20 mouse cellular contexts compared by ENCODE assay signal in genomic region chr3:97802297-97802696, GRCm38 (mm10).
DNase-seq lines count a peak whose midpoint lies in the region; ATAC-seq and TF ChIP-seq lines count a peak whose summit lies in the region.
"Had no signal": no experiment of that assay in that cellular context is flagged by ENCODE, and none has a peak within 500 bp of the region (broad histone marks: within the 10 kb centered on the region; RNA-seq: fewer than 3 reads in every experiment).

No protein-coding gene starts in this region.

- peak overlapping the region; percentile 51 for H3K4me2 ChIP-seq in heart, embryonic 13.5 days
- H3K4me2 ChIP-seq in myocyte (ENCODE audit: low read depth): peak overlapping the region; percentile 54
- H3K4me2 ChIP-seq: neural tube, embryonic 12.5 days; stomach, embryonic 15.5 days had no signal

- 40% methylated on average over 5 of the region's 5 CpGs for WGBS in heart, embryonic 13.5 days

- ATAC-seq in heart, embryonic 13.5 days (ENCODE audit: extremely low read depth, insufficient number of reproducible peaks, low FRiP score, low TSS enrichment): 0 out of 2 replicates have a peak, but pooled peaks have one; percentile 60
- ATAC-seq in activated CD4-positive, CD25-positive, alpha-beta regulatory T cell, adult 4 months: no peak
- ATAC-seq: forebrain, embryonic 14.5 days; hindbrain, postnatal 0 days; liver, postnatal 0 days; midbrain, embryonic 16.5 days had no signal

- no peak overlapping the region for H3ac ChIP-seq in myocyte (ENCODE audit: control insufficient read depth, insufficient read length)

- no peak for TF ChIP-seq CTCF in layer of hippocampus, adult 2 months (conservative IDR thresholded peaks at IDR 0.05)

- no peaks in the 10 kb centered on the region for H3K27me3 ChIP-seq in heart, embryonic 13.5 days (replicated peaks)
- no peaks in the 10 kb centered on the region for H3K27me3 ChIP-seq in myocyte (ENCODE audit: control insufficient read depth, insufficient read depth, insufficient read length)
- H3K27me3 ChIP-seq: neural tube, embryonic 12.5 days; stomach, embryonic 15.5 days had no signal

- peak overlapping the region; percentile 68 for H3K9ac ChIP-seq in heart, embryonic 13.5 days
- H3K9ac ChIP-seq: liver, postnatal 0 days; neural tube, embryonic 12.5 days; stomach, embryonic 15.5 days had no signal

- peaks cover 9% of the 10 kb centered on the region for H3K79me2 ChIP-seq in myocyte (ENCODE audit: control insufficient read depth, insufficient read depth)

- H3K9me3 ChIP-seq in heart, embryonic 13.5 days: no peaks in the 10 kb centered on the region
- H3K9me3 ChIP-seq: G1E; neural tube, embryonic 12.5 days; stomach, embryonic 15.5 days had no signal

- no peak for DNase-seq in layer of hippocampus, adult 2 months (ENCODE audit: low spot score in 2 of 2)
- DNase-seq in layer of hippocampus, adult 8-10 months (ENCODE audit: low spot score in 2 of 2): no peak
- DNase-seq in heart, adult 11 months: peak; percentile 98
- no peak for DNase-seq in urinary bladder, adult 2 months (ENCODE audit: low spot score)
- DNase-seq: adrenal gland, postnatal 25 days; cerebellum, postnatal 14 days; kidney, adult 9 months; layer of hippocampus, adult 9-11 months; left cerebral cortex, postnatal 4 days; liver, postnatal 0 days; thymus, postnatal 4 days had no signal

- H3K36me3 ChIP-seq in heart, embryonic 13.5 days: no peaks in the 10 kb centered on the region
- H3K36me3 ChIP-seq in myocyte (ENCODE audit: control insufficient read depth, insufficient read depth): no peaks in the 10 kb centered on the region
- H3K36me3 ChIP-seq: G1E; neural tube, embryonic 12.5 days; stomach, embryonic 15.5 days had no signal

- peaks cover 82% of the 10 kb centered on the region for H3K4me1 ChIP-seq in heart, embryonic 13.5 days
- H3K4me1 ChIP-seq: neural tube, embryonic 12.5 days had no signal

- H3K4me3 ChIP-seq in layer of hippocampus, adult 2 months: no peak overlapping the region
- no peak overlapping the region for H3K4me3 ChIP-seq in heart, embryonic 13.5 days
- H3K4me3 ChIP-seq in myocyte: no peak overlapping the region
- H3K4me3 ChIP-seq: neural tube, embryonic 12.5 days; stomach, embryonic 15.5 days had no signal

- TF ChIP-seq POLR2A in myocyte (IDR thresholded peaks at IDR 0.05; ENCODE audit: insufficient read length, low read depth): no peak

- H3K27ac ChIP-seq in layer of hippocampus, adult 2 months: 0 out of 2 replicates have a peak overlapping the region, but pooled peaks have one; percentile 18
- H3K27ac ChIP-seq in heart, embryonic 13.5 days (replicated peaks): peak overlapping the region; percentile 94
- H3K27ac ChIP-seq: hindbrain, postnatal 0 days; neural tube, embryonic 12.5 days; stomach, embryonic 15.5 days had no signal

TF ChIP-seq in myocyte, 11 proteins besides CTCF, POLR2A, EP300 and RAD21:
- TF ChIP-seq MAX (IDR thresholded peaks at IDR 0.05; ENCODE audit: low read depth) (no peak), CEBPB (IDR thresholded peaks at IDR 0.05; ENCODE audit: insufficient read depth, poor library complexity, severe bottlenecking) (no peak), TCF12 (IDR thresholded peaks at IDR 0.05; ENCODE audit: insufficient read depth, poor library complexity, severe bottlenecking) (no peak), MYOG (IDR thresholded peaks at IDR 0.05; ENCODE audit: control insufficient read depth in 1 of 3, insufficient read depth in 1 of 3, insufficient read length in 2 of 3, low read depth in 2 of 3) (no peak), MYOD1 (IDR thresholded peaks at IDR 0.05; ENCODE audit: control insufficient read depth in 1 of 3, insufficient read length in 2 of 3, low read depth in 2 of 3) (no peak), POLR2AphosphoS2 (IDR thresholded peaks at IDR 0.05; ENCODE audit: insufficient read length, low read depth) (no peak), REST (IDR thresholded peaks at IDR 0.05; ENCODE audit: insufficient read depth, insufficient read length) (no peak), USF1 (IDR thresholded peaks at IDR 0.05; ENCODE audit: low read depth) (no peak), SRF (IDR thresholded peaks at IDR 0.05; ENCODE audit: control insufficient read depth, insufficient read length, low read depth) (no peak), TCF3 (IDR thresholded peaks at IDR 0.05; ENCODE audit: insufficient read length, low read depth) (no peak), E2F4 (IDR thresholded peaks at IDR 0.05; ENCODE audit: insufficient read depth) (no peak)
TF ChIP-seq in myocyte: peak in this region for 0.
